Mouse (Mus musculus) testis, adult 2 months (tissue): ENCODE results near the gene Elmo1. TPM values are rescaled to one million over a fixed set of nuclear protein-coding genes. Genes with fewer than 3 reads are reported as not detected.
A peak's percentile ranks its signal among the peaks of the same experiment; 100 is the strongest.

ENCODE experiments used
- H3K27ac ChIP-seq: fragments of 200-500 bp; 2 replicates; pipeline ENCODE4 v1.5.1; 2012; ENCODE audit warnings: low read depth, low read length; ENCODE audit not compliant: control insufficient read depth, insufficient read depth
- H3K27me3 ChIP-seq: fragments of 200-500 bp; 2 replicates; pipeline ENCODE4 v1.6.1; 2012; ENCODE audit warnings: mild to moderate bottlenecking, low read length, moderate library complexity; ENCODE audit not compliant: control insufficient read depth, insufficient read depth
- H3K36me3 ChIP-seq: fragments of 200-500 bp; 2 replicates; pipeline ENCODE4 v1.6.1; 2012; ENCODE audit warnings: mild to moderate bottlenecking, low read length; ENCODE audit not compliant: control insufficient read depth, insufficient read depth
- H3K4me1 ChIP-seq: fragments of 200-500 bp; 2 replicates; pipeline ENCODE4 v1.6.1; 2012; ENCODE audit warnings: low read length; ENCODE audit not compliant: control insufficient read depth, insufficient read depth
- H3K4me3 ChIP-seq: fragments of 200-500 bp; 2 replicates; pipeline ENCODE4 v1.5.1; 2012; ENCODE audit warnings: low read depth, mild to moderate bottlenecking, low read length, moderate library complexity, mixed read lengths; ENCODE audit not compliant: control insufficient read depth
- CTCF ChIP-seq: fragments of 200-500 bp; IDR thresholded peaks from 2 replicates; pipeline ENCODE4 v1.5.1; 2012; ENCODE audit warnings: low read depth, mild to moderate bottlenecking, inconsistent platforms, low read length, moderate library complexity; ENCODE audit not compliant: control insufficient read depth, insufficient read depth, insufficient replicate concordance
- POLR2A ChIP-seq: fragments of 200-500 bp; IDR thresholded peaks from 2 replicates; pipeline ENCODE4 v1.6.1; 2012; ENCODE audit warnings: low read depth, mild to moderate bottlenecking, inconsistent platforms, low read length, moderate library complexity; ENCODE audit not compliant: control insufficient read depth
- polyA plus RNA-seq: library from polyadenylated mRNA; depleted of rRNA; stranded (reverse); fragments of >200 nt; gene quantifications from 2 replicates; pipeline ENCODE4 v1.2.3, GENCODE M21; 2012

The Elmo1 gene
- polyA plus RNA-seq, 1 experiment: 17.9 TPM

GRCm38 (mm10) chr13:20076521-20076920 is 13.9 kb upstream of the Elmo1 start:
- Histone ChIP-seq H3K27me3 (no peaks in the 10 kb centered on the region), H3K4me3 (no peak overlapping the region), H3K27ac (no peak overlapping the region), H3K4me1 (no peaks in the 10 kb centered on the region), H3K36me3 (no peaks in the 10 kb centered on the region)
- TF ChIP-seq CTCF (no peak), POLR2A (no peak)

GRCm38 (mm10) chr13:20077237-20077636 is 13.2 kb upstream of the Elmo1 start:
- no peak for TF ChIP-seq CTCF
- TF ChIP-seq POLR2A: no peak
- Histone ChIP-seq H3K27me3 (no peaks in the 10 kb centered on the region), H3K27ac (no peak overlapping the region), H3K4me1 (no peaks in the 10 kb centered on the region), H3K36me3 (no peaks in the 10 kb centered on the region), H3K4me3 (no peak overlapping the region)

- no peak for TF ChIP-seq CTCF
- no peak for TF ChIP-seq POLR2A
- Histone ChIP-seq H3K4me1 (peaks cover 9% of the 10 kb centered on the region), H3K27ac (peak overlapping the region; percentile 10; the same call in 1 of the 2 replicates), H3K27me3 (no peaks in the 10 kb centered on the region), H3K36me3 (no peaks in the 10 kb centered on the region), H3K4me3 (peak overlapping the region; percentile 84)
Measured at GRCm38 (mm10) chr13:20090711-20091603, 561 bp downstream of the Elmo1 start.

GRCm38 (mm10) chr13:20091604-20091926 is 1.2 kb downstream of the Elmo1 start:
- Histone ChIP-seq H3K36me3 (no peaks in the 10 kb centered on the region), H3K4me1 (peaks cover 9% of the 10 kb centered on the region), H3K27ac (no peak overlapping the region), H3K4me3 (peak overlapping the region; percentile 84), H3K27me3 (no peaks in the 10 kb centered on the region)
- TF ChIP-seq POLR2A (no peak), CTCF (no peak)

- no peaks in the 10 kb centered on the region for H3K36me3 ChIP-seq
- H3K27ac ChIP-seq: no peak overlapping the region
- no peak overlapping the region for H3K4me3 ChIP-seq
- no peaks in the 10 kb centered on the region for H3K27me3 ChIP-seq
- H3K4me1 ChIP-seq: peaks cover 9% of the 10 kb centered on the region
- TF ChIP-seq POLR2A (no peak), CTCF (no peak)
Measured at GRCm38 (mm10) chr13:20092301-20092700, 1.9 kb downstream of the Elmo1 start.

- Histone ChIP-seq H3K27me3 (no peaks in the 10 kb centered on the region), H3K36me3 (no peaks in the 10 kb centered on the region), H3K27ac (no peak overlapping the region), H3K4me1 (peaks cover 9% of the 10 kb centered on the region), H3K4me3 (no peak overlapping the region)
- TF ChIP-seq POLR2A: no peak
- no peak for TF ChIP-seq CTCF
Measured at GRCm38 (mm10) chr13:20093307-20094045, 3.1 kb downstream of the Elmo1 start.

- no peak for TF ChIP-seq CTCF
- no peak for TF ChIP-seq POLR2A
- H3K36me3 ChIP-seq: no peaks in the 10 kb centered on the region
- H3K4me1 ChIP-seq: peaks cover 6% of the 10 kb centered on the region
- H3K27ac ChIP-seq: no peak overlapping the region
- H3K4me3 ChIP-seq: no peak overlapping the region
- H3K27me3 ChIP-seq: no peaks in the 10 kb centered on the region
Measured at GRCm38 (mm10) chr13:20094916-20095700, 4.7 kb downstream of the Elmo1 start.
